Mouse (Mus musculus) MEL (cell line): ENCODE data around the gene Il17rc.

Experiments
- CHD2 ChIP-seq: IDR thresholded peaks from 2 replicates; pipeline ENCODE4 v1.6.1; 2011; ENCODE audit warnings: low read length, improper control_type of control experiment
- CTCF ChIP-seq, 3 experiments: IDR thresholded peaks in 2 of 3; conservative IDR thresholded peaks in 1 of 3; 2 replicates each; pipeline ENCODE4 v1.5.1; 2011 to 2012; ENCODE audit warnings: low read length in 3 of 3, low read depth in 2 of 3, mild to moderate bottlenecking in 2 of 3, improper control_type of control experiment in 1 of 3, inconsistent platforms in 1 of 3, mixed read lengths in 1 of 3, moderate library complexity in 1 of 3; ENCODE audit not compliant: control insufficient read depth in 1 of 3, insufficient read depth in 1 of 3, poor library complexity in 1 of 3, severe bottlenecking in 1 of 3
- E2F4 ChIP-seq: IDR thresholded peaks from 2 replicates; pipeline ENCODE4 v1.6.1; 2011; ENCODE audit warnings: low read depth, low read length, improper control_type of control experiment, borderline replicate concordance
- EP300 ChIP-seq, 2 experiments: IDR thresholded peaks; 2 replicates each; pipeline ENCODE4 v1.6.1; 2011; ENCODE audit warnings: improper control_type of control experiment in 2 of 2, low read length in 2 of 2, low read depth in 1 of 2, mild to moderate bottlenecking in 1 of 2
- GABPA ChIP-seq: IDR thresholded peaks from 2 replicates; pipeline ENCODE4 v1.6.1; 2012; ENCODE audit warnings: low read depth, mild to moderate bottlenecking, inconsistent platforms, low read length, improper control_type of control experiment, moderate library complexity
- GATA1 ChIP-seq: IDR thresholded peaks from 2 replicates; pipeline ENCODE4 v1.6.1; 2011; ENCODE audit warnings: low read depth, low read length, improper control_type of control experiment
- MAX ChIP-seq: IDR thresholded peaks from 2 replicates; pipeline ENCODE4 v1.6.1; 2011; ENCODE audit warnings: low read length, improper control_type of control experiment
- MEF2A ChIP-seq: IDR thresholded peaks from 2 replicates; pipeline ENCODE4 v1.6.1; 2014; ENCODE audit warnings: low read depth, mild to moderate bottlenecking, inconsistent platforms, low read length, improper control_type of control experiment; ENCODE audit not compliant: poor library complexity, insufficient replicate concordance, severe bottlenecking; ENCODE audit errors: extremely low read depth
- POLR2A ChIP-seq, 2 experiments: IDR thresholded peaks; 2 replicates each; pipeline ENCODE4 v1.6.1; 2011 to 2012; ENCODE audit warnings: low read length in 2 of 2, mild to moderate bottlenecking in 2 of 2, control low read depth in 1 of 2, improper control_type of control experiment in 1 of 2, low read depth in 1 of 2, moderate library complexity in 1 of 2; ENCODE audit not compliant: control insufficient read depth in 1 of 2, insufficient read depth in 1 of 2, poor library complexity in 1 of 2
- SIN3A ChIP-seq: IDR thresholded peaks from 2 replicates; pipeline ENCODE4 v1.6.1; 2012; ENCODE audit warnings: low read length, improper control_type of control experiment, inconsistent platforms
- SMC3 ChIP-seq: IDR thresholded peaks from 2 replicates; pipeline ENCODE4 v1.6.1; 2011; ENCODE audit warnings: low read depth, low read length, improper control_type of control experiment
- USF1 ChIP-seq: IDR thresholded peaks from 2 replicates; pipeline ENCODE4 v1.6.1; 2014; ENCODE audit warnings: low read depth, mild to moderate bottlenecking, inconsistent platforms, low read length, improper control_type of control experiment, moderate library complexity

DNA sequence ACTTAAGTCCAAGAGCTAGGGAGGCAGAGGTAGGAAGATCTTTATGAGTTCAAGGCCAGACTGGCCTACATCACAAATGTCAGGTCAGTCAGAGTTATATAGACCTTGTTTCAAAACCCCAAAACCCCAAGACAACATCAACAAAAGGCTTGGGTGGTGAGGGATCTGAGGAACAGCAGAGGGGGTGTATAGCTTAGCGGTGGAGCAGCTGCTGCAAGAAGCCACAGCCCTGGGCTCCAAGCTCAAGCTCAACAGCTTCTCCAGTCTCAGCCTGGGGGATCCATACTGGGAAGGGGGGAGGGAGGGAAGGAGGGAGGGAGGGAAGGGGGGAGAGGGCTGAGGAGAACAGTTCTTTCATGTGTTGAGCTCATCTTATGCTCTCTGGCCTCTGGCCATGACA, 34.5 kb downstream of the Il17rc start:
- TF ChIP-seq CTCF (IDR thresholded peaks at IDR 0.05 in 2 of 3, conservative IDR thresholded peaks at IDR 0.05 in 1 of 3; ENCODE audit: control insufficient read depth in 1 of 3, insufficient read depth in 1 of 3, low read depth in 2 of 3, low read length in 3 of 3, poor library complexity in 1 of 3, severe bottlenecking in 1 of 3): no peak
- TF ChIP-seq USF1: no peak
- TF ChIP-seq POLR2A (IDR thresholded peaks at IDR 0.05; ENCODE audit: control insufficient read depth in 1 of 2, insufficient read depth in 1 of 2, low read depth in 1 of 2, low read length in 2 of 2, poor library complexity in 1 of 2): no peak
- TF ChIP-seq EP300 (IDR thresholded peaks at IDR 0.05; ENCODE audit: low read depth in 1 of 2, low read length in 2 of 2): no peak
- TF ChIP-seq MAX: no peak
- no peak for TF ChIP-seq SMC3
- no peak for TF ChIP-seq GABPA
- no peak for TF ChIP-seq MEF2A
- no peak for TF ChIP-seq SIN3A
- no peak for TF ChIP-seq E2F4
- TF ChIP-seq GATA1: no peak
- no peak for TF ChIP-seq CHD2
